Mouse (Mus musculus): Measurements from ENCODE around the gene Fkbp1a.
A peak's percentile ranks its signal among the peaks of the same experiment; 100 is the strongest.

DNA sequence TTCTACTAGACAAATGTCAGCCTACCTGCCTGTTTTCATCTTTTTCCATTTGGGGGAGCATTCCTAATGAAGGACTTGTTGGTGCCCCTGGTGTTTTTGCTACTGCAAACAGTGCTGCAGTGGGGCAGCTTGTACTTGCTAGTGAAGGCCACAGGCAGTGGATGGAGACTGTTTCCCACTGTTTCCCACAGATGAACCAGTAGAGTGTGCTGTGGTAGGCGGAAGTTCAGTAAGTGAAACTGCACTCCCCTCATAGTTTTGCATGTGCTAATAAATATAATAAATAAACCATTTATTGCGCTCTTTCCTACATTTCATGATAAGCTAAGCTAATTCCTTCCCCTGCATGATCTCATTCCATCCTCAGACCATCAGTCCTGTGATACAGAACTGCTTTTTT lies 23.3 kb upstream of the Fkbp1a start:
- TF ChIP-seq CTCF (IDR thresholded peaks at IDR 0.05) (peak; percentile 52), EP300 (IDR thresholded peaks at IDR 0.05) (no peak)

Data from lung, postnatal 0 days (tissue).